Mouse (Mus musculus) forebrain, embryonic 15.5 days (tissue): ENCODE measurements around the gene Pck1. TPM values are rescaled to one million over a fixed set of nuclear protein-coding genes. Genes with fewer than 3 reads are reported as not detected.

Experiments used
- ATAC-seq: fragments of 200-750 bp; cut with Nextera tagmentation; replicated peaks from 2 replicates; pipeline ENCODE4 v1.8.0; 2017; ENCODE audit warnings: mild to moderate bottlenecking, moderate TSS enrichment, moderate library complexity
- H3K27ac ChIP-seq: fragments of 300-500 bp; sonication (generic); replicated peaks from 2 replicates; pipeline ENCODE4 v1.5.1; 2015; ENCODE audit warnings: mild to moderate bottlenecking, inconsistent platforms
- H3K27me3 ChIP-seq: fragments of 300-500 bp; sonication (generic); 2 replicates; pipeline ENCODE4 v1.6.1; 2015; ENCODE audit warnings: inconsistent platforms
- H3K36me3 ChIP-seq: fragments of 300-500 bp; sonication (generic); 2 replicates; pipeline ENCODE4 v1.6.1; 2015; ENCODE audit warnings: mild to moderate bottlenecking, inconsistent platforms
- H3K4me1 ChIP-seq: fragments of 300-500 bp; sonication (generic); 2 replicates; pipeline ENCODE4 v1.6.1; 2015; ENCODE audit warnings: inconsistent platforms
- H3K4me2 ChIP-seq: fragments of 300-500 bp; sonication (generic); replicated peaks from 2 replicates; pipeline ENCODE4 v1.6.1; 2015; ENCODE audit warnings: mild to moderate bottlenecking, inconsistent platforms
- H3K4me3 ChIP-seq: fragments of 300-500 bp; sonication (generic); 2 replicates; pipeline ENCODE4 v1.5.1; 2015; ENCODE audit warnings: mild to moderate bottlenecking, inconsistent platforms
- H3K9ac ChIP-seq: fragments of 300-500 bp; sonication (generic); replicated peaks from 2 replicates; pipeline ENCODE4 v1.6.1; 2015; ENCODE audit warnings: mild to moderate bottlenecking, inconsistent platforms
- H3K9me3 ChIP-seq: fragments of 300-500 bp; sonication (generic); 2 replicates; pipeline ENCODE4 v1.6.1; 2016; ENCODE audit warnings: inconsistent platforms
- WGBS: fragments of 180-500 bp; shearing (Covaris S2); methylation state at CpG from one replicate; pipeline ENCODE4 v1.1.7; 2015; ENCODE audit warnings: mixed read lengths; 5-methylcytosine and 5-hydroxymethylcytosine counted together
- polyA plus RNA-seq: library from polyadenylated mRNA; unstranded; fragments of >200 nt; fragmentation: Nextera tagmentation; extraction: Ambion mirVana; gene quantifications from 2 replicates; pipeline ENCODE4 v1.2.1, GENCODE M21; 2015

Pck1 gene
- polyA plus RNA-seq, 1 experiment from 2014 or later, result not detected

DNA sequence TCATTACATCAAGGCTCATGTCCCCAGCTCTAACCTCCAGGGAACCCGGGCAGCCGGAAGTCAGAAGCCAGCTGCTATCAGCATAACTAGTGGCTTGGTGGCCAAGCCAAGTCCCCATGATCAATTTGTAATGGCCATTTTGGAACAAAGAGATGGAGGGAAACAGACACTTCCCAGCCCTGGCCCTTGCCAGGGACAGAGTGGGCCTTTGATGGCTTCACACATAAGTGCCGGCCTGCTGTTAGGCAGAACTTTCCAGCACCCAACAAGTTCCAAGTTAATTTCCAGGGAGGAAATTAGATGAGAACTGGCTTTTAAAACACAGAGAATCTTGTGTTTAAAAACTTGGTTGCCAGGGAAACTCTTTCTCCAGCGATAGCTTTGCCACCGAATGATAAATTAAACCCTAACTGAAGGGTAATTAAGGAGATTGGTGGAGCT is 15.6 kb downstream of the Pck1 start:
- H3K4me1 ChIP-seq, result peaks cover 22% of the 10 kb centered on the region
- 63% methylated on average over 5 of the region's 5 CpGs for WGBS
- 0 out of 2 replicates have a peak, but pooled peaks cover 3% of the 10 kb centered on the region for H3K27me3 ChIP-seq
- no peak overlapping the region for H3K27ac ChIP-seq
- ATAC-seq, result no peak
- no peak overlapping the region for H3K4me2 ChIP-seq
- no peak overlapping the region for H3K4me3 ChIP-seq
- no peaks in the 10 kb centered on the region for H3K36me3 ChIP-seq
- no peak overlapping the region for H3K9ac ChIP-seq
- H3K9me3 ChIP-seq, result no peaks in the 10 kb centered on the region

DNA sequence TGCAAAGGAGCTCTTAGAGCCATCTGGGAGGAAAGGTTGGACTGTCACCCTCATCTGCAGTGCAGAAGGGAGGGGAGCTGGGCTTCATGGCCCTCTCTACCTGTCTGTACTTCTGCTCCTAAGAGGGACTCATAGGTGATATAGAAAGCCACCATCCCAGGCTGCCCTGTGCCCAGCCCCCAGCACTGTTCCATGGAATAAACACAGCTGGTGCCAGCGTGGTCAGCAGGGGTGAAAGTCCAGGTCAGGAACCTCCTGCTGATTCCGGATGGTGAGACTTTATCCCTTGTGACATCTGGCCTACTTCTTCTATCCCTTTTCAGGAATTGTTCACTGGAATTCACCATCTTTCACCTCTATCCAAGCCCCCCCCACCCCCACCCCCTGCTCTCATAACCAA is 17.2 kb downstream of the Pck1 start:
- Histone ChIP-seq H3K36me3 (no peaks in the 10 kb centered on the region), H3K4me3 (no peak overlapping the region), H3K9me3 (no peaks in the 10 kb centered on the region), H3K27me3 (0 out of 2 replicates have a peak, but pooled peaks cover 3% of the 10 kb centered on the region), H3K4me2 (no peak overlapping the region), H3K27ac (no peak overlapping the region), H3K9ac (no peak overlapping the region), H3K4me1 (peaks cover 33% of the 10 kb centered on the region)
- ATAC-seq, result no peak
- WGBS, result 85% methylated on average over 2 of the region's 2 CpGs

GRCm38 (mm10) chr2:173170715-173171114 is 17.9 kb downstream of the Pck1 start:
- Histone ChIP-seq H3K9ac (no peak overlapping the region), H3K4me2 (no peak overlapping the region), H3K36me3 (no peaks in the 10 kb centered on the region), H3K27me3 (0 out of 2 replicates have a peak, but pooled peaks cover 3% of the 10 kb centered on the region), H3K9me3 (no peaks in the 10 kb centered on the region), H3K4me3 (no peak overlapping the region), H3K4me1 (peaks cover 33% of the 10 kb centered on the region), H3K27ac (no peak overlapping the region)
- no peak for ATAC-seq
- 60% methylated on average over 2 of the region's 2 CpGs for WGBS

DNA sequence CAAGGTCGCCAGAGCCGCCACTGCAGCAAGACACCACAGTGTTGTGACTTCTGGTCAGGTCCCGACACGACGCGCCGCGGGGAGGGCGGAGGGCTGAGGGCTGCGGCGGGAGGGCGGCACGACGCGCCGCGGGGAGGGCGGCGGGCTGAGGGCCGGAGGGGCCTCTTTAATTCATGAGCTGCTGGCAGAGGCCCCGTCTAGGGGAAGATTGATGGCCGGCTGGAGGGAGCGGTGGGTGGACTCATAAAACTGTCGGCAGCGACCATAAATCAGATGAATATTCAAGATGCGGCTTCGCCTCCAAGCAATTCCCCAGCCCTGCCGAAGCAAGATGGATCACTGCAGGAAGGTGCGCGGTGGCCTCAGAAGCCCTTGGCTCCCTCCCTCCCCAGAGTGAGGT is 18.6 kb downstream of the Pck1 start:
- H3K27me3 ChIP-seq, result 0 out of 2 replicates have a peak, but pooled peaks cover 3% of the 10 kb centered on the region
- H3K9me3 ChIP-seq, result no peaks in the 10 kb centered on the region
- no peak for ATAC-seq
- 4% methylated on average over 30 of the region's 30 CpGs for WGBS
- H3K4me3 ChIP-seq, result peak overlapping the region; percentile 25
- no peaks in the 10 kb centered on the region for H3K36me3 ChIP-seq
- H3K9ac ChIP-seq, result peak overlapping the region; percentile 22; the same call in 1 of the 2 replicates
- peak overlapping the region; percentile 41 for H3K4me2 ChIP-seq
- no peak overlapping the region for H3K27ac ChIP-seq
- peaks cover 33% of the 10 kb centered on the region for H3K4me1 ChIP-seq

- no peaks in the 10 kb centered on the region for H3K9me3 ChIP-seq
- no peaks in the 10 kb centered on the region for H3K36me3 ChIP-seq
- 87% methylated on average over 5 of the region's 5 CpGs for WGBS
- H3K4me1 ChIP-seq, result peaks cover 33% of the 10 kb centered on the region
- ATAC-seq, result no peak
- H3K27me3 ChIP-seq, result 0 out of 2 replicates have a peak, but pooled peaks cover 3% of the 10 kb centered on the region
- H3K9ac ChIP-seq, result no peak overlapping the region
- H3K4me2 ChIP-seq, result no peak overlapping the region
- no peak overlapping the region for H3K4me3 ChIP-seq
- no peak overlapping the region for H3K27ac ChIP-seq
These were observed 19.1 kb downstream of the Pck1 start for GRCm38 (mm10) chr2:173171956-173172355.

DNA sequence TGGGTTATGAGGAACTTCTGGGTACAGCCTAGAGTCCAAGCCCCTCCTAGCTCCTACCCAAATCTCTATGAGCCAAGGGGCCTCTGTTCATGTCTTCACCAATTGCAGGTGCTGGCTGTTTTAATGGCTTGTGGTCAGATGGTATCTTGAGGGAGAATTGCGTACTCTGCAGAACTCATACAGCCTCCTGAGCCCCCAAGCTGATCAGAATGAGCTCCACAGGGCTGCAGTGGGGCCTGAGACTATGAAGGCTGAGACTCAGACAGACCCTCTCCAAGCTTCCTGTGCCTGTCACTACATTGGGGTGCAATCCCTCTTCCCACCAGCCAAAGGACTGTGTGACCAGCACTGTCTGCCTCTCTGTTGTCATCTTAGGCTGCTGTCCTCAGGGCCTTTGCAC is 19.5 kb downstream of the Pck1 start:
- 97% methylated on average over 1 of the region's 1 CpGs for WGBS
- H3K9ac ChIP-seq, result no peak overlapping the region
- ATAC-seq, result no peak
- H3K4me3 ChIP-seq, result no peak overlapping the region
- peak overlapping the region; percentile 85 for H3K27ac ChIP-seq
- H3K27me3 ChIP-seq, result 0 out of 2 replicates have a peak, but pooled peaks cover 3% of the 10 kb centered on the region
- no peaks in the 10 kb centered on the region for H3K36me3 ChIP-seq
- H3K9me3 ChIP-seq, result no peaks in the 10 kb centered on the region
- H3K4me1 ChIP-seq, result peaks cover 33% of the 10 kb centered on the region
- H3K4me2 ChIP-seq, result no peak overlapping the region

DNA sequence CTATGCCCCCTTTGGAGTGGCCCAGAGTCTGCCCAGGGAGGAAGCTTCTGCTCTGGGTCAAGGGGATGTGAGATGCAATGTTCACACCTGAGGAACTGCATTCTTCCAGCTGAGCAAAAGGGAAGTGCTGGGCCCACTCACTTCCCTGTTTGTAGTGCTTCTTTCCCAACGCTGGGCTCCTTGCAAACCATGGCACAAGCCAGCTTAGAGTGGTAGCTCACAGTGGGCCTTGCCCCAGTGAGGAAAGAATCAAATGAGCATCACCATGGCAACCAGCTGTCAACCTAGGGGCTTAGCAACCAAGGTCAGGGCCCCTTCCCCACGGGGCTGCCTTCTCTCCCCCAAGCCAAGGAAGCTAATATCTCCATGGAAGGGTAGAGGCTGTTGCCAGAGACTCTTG is 20.2 kb downstream of the Pck1 start:
- ATAC-seq, result peak; percentile 64
- H3K4me1 ChIP-seq, result peaks cover 33% of the 10 kb centered on the region
- no peaks in the 10 kb centered on the region for H3K36me3 ChIP-seq
- H3K4me3 ChIP-seq, result no peak overlapping the region
- peak overlapping the region; percentile 85 for H3K27ac ChIP-seq
- H3K9me3 ChIP-seq, result no peaks in the 10 kb centered on the region
- WGBS, result 2% methylated on average over 2 of the region's 2 CpGs
- H3K9ac ChIP-seq, result no peak overlapping the region
- H3K4me2 ChIP-seq, result peak overlapping the region; percentile 44; the same call in 1 of the 2 replicates
- 0 out of 2 replicates have a peak, but pooled peaks cover 3% of the 10 kb centered on the region for H3K27me3 ChIP-seq

DNA sequence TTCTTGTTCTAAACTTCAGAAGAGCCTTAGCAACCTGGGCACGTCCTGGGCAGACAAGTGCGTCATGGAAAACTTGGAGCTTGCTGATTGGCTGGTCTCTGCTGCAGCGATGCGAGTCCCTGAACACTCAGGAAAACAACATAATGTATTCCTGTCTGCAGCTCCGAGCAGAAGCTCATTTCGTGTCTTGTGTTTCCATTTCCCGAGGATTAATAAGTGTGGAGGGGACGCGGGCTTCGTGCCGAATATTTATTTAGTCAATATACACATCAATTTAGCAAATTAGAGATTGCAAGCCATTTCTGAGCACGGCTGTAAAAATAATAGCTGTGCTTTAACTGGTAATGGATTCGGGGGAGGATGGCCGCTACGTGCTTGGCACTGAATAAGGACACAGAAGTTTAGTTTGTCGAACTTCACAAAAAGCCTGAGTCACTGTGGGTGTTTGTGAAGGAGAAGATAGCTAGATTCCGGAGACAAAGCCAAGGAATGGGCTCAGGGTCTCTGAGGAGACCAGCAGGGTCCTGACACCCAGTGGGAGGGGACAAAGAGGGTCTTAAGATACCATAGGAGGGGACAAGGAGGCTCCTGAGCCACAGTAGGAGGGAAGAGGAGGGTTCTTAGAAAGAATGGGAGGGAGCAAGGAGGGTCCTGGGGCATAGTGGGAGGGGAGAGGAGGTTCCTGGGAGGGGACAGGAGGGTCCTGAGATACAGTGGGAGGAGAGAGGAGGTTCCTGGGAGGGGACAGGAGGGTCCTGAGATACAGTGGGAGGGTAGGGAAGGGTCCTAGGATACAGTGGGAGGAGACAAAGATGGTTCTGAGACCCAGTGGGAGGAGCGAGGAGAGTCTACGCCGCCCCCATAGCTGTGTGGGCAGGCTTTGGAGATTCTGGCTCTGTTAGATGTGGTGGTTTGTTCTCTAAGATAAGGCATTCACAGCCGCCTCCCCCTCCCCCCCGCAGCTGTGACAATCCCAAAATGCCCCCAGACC is 21.0 kb downstream of the Pck1 start:
- H3K4me3 ChIP-seq, result peak overlapping the region; percentile 31
- H3K27ac ChIP-seq, result peak overlapping the region; percentile 85
- no peaks in the 10 kb centered on the region for H3K9me3 ChIP-seq
- peak; percentile 89 for ATAC-seq
- H3K4me2 ChIP-seq, result peak overlapping the region; percentile 44
- under 1% methylated on average over 22 of the region's 22 CpGs for WGBS
- H3K4me1 ChIP-seq, result peaks cover 33% of the 10 kb centered on the region
- H3K9ac ChIP-seq, result peak overlapping the region; percentile 32
- 0 out of 2 replicates have a peak, but pooled peaks cover 3% of the 10 kb centered on the region for H3K27me3 ChIP-seq
- H3K36me3 ChIP-seq, result no peaks in the 10 kb centered on the region

DNA sequence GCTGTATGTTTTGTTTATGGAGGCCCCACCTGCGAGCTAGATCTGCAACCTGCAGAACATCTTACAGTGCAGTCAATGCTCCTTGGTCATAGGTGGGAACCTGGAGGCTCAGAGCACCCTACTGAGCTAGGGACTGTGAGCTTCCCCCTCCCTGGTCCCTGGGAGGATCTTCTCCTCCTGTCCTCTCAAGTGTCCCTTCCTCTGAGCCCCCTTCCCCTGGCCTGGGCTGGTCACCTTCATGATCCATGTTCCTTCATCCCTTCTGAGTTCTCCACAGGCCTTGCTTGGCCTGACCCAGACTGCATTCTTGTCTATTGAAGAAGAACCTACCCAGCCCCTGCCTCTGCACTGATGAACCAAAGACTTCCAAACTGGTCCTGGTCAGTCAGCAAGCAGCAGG is 21.7 kb downstream of the Pck1 start:
- Histone ChIP-seq H3K9me3 (no peaks in the 10 kb centered on the region), H3K9ac (no peak overlapping the region), H3K4me2 (peak overlapping the region; percentile 44), H3K4me3 (no peak overlapping the region), H3K27me3 (0 out of 2 replicates have a peak, but pooled peaks cover 3% of the 10 kb centered on the region), H3K4me1 (peaks cover 33% of the 10 kb centered on the region), H3K27ac (peak overlapping the region; percentile 85; the same call in 1 of the 2 replicates), H3K36me3 (no peaks in the 10 kb centered on the region)
- whole genome bisulfite sequencing, result 56% methylated on average over 1 of the region's 1 CpGs
- peak; percentile 24 for ATAC-seq

DNA sequence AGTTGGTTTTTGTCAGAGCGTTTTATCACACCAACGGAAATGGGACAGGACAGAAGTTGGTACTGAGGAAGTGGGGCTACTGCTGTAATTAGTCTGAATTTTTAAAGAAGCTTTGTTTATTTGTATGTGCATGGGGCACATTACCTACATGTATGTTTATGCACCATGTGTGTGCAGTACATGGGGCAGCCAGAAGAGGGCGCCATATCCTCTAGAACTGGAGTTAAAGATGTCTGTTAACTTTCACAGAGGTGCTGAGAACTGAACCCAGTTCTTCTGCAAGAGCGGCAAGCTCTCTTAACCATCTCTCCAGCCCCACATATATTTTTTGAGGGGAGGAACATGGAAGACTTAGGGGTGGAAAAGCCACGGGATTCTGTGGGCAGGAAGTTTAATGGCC is 22.9 kb downstream of the Pck1 start:
- 98% methylated on average over 5 of the region's 5 CpGs for WGBS

GRCm38 (mm10) chr2:173177481-173177880 is 24.6 kb downstream of the Pck1 start:
- no peak overlapping the region for H3K4me3 ChIP-seq
- 85% methylated on average over 5 of the region's 5 CpGs for WGBS
- no peaks in the 10 kb centered on the region for H3K36me3 ChIP-seq
- peaks cover 19% of the 10 kb centered on the region for H3K4me1 ChIP-seq
- no peak overlapping the region for H3K27ac ChIP-seq
- no peak overlapping the region for H3K4me2 ChIP-seq
- no peak for ATAC-seq
- H3K27me3 ChIP-seq, result no peaks in the 10 kb centered on the region
- no peaks in the 10 kb centered on the region for H3K9me3 ChIP-seq
- no peak overlapping the region for H3K9ac ChIP-seq

More for the DNA sequence above, 22.9 kb downstream of the Pck1 start:
- no peak overlapping the region for H3K4me2 ChIP-seq
- H3K9me3 ChIP-seq, result no peaks in the 10 kb centered on the region
- H3K4me3 ChIP-seq, result no peak overlapping the region
- H3K27me3 ChIP-seq, result 0 out of 2 replicates have a peak, but pooled peaks cover 3% of the 10 kb centered on the region
- H3K4me1 ChIP-seq, result peaks cover 33% of the 10 kb centered on the region
- no peak overlapping the region for H3K27ac ChIP-seq
- no peak overlapping the region for H3K9ac ChIP-seq
- no peaks in the 10 kb centered on the region for H3K36me3 ChIP-seq
- no peak for ATAC-seq

DNA sequence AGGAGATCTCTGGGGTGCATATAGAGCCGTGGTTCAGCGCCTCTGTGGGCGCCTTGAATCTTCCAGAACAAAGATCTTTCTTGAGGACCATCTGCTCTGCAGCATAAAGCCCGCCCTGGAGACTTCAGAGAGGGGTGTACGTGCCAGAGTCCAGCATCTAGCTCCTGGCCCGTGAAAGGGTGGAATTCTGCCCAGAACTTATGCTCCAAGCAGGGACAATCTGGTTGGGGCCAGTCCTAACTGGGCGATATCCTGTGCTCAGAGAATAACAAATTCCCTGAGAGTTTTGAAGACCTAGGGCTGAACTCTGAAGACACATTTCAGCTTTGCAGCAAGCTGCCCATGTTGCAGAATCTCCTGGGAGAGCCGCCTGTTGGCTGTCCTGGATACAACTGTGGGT is 25.1 kb downstream of the Pck1 start:
- Histone ChIP-seq H3K27me3 (no peaks in the 10 kb centered on the region), H3K9me3 (no peaks in the 10 kb centered on the region), H3K4me3 (no peak overlapping the region), H3K4me1 (peaks cover 15% of the 10 kb centered on the region), H3K4me2 (no peak overlapping the region), H3K9ac (no peak overlapping the region), H3K27ac (no peak overlapping the region), H3K36me3 (no peaks in the 10 kb centered on the region)
- no peak for ATAC-seq
- WGBS, result 87% methylated on average over 8 of the region's 8 CpGs
